Mouse (Mus musculus) testis, adult 2 months (tissue): ENCODE data around the gene Csn3.

Experiments used
- CTCF ChIP-seq: fragments of 200-500 bp; IDR thresholded peaks from 2 replicates; pipeline ENCODE4 v1.5.1; 2012; ENCODE audit warnings: low read depth, mild to moderate bottlenecking, inconsistent platforms, low read length, moderate library complexity; ENCODE audit not compliant: control insufficient read depth, insufficient read depth, insufficient replicate concordance
- POLR2A ChIP-seq: fragments of 200-500 bp; IDR thresholded peaks from 2 replicates; pipeline ENCODE4 v1.6.1; 2012; ENCODE audit warnings: low read depth, mild to moderate bottlenecking, inconsistent platforms, low read length, moderate library complexity; ENCODE audit not compliant: control insufficient read depth

DNA sequence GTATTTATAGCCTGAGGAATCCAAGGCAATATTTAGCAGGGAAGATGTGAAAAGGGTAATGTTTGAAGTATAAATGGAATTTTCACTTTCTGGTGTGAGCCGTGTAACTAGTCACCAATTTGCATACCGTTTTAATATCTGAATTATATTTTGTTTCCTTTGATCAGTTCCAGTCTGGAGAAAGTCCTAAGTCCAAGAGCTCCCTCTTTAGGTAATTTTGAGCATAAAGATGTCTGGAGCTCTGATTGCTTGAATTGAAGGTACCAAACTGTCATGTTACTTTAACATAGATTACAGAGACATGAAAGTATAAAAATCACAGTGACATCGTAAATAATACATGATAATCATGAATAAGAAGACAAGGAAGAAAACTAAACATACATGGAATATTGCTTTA is 15.4 kb downstream of the Csn3 start:
- no peak for TF ChIP-seq CTCF
- TF ChIP-seq POLR2A: no peak
